Mouse (Mus musculus) cerebellum, adult 11 months (tissue): ENCODE results near the gene Pah.

ENCODE experiments used
- DNase-seq: peaks from one replicate; pipeline ENCODE4 v3.0.0; 2022

Gene Pah

DNA sequence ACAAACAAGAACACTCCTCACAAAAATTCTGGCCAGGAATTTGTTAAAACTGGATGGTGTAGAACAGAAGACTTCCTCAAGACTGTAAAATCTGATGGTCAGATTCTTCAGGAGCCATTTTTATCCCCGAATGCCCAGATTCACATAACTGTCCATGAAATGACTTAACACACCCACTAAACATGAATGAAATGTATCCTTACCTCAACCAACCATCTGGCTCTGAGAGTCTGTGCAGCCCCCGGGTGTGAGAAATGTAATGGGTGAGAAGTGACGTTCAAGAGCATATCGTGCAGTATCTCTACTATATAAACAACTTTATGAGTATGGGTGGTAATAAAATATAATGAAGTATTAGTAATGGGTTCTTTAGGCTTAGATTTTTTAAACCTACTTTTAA, 13.0 kb upstream of the Pah start:
- DNase-seq = no peak

DNA sequence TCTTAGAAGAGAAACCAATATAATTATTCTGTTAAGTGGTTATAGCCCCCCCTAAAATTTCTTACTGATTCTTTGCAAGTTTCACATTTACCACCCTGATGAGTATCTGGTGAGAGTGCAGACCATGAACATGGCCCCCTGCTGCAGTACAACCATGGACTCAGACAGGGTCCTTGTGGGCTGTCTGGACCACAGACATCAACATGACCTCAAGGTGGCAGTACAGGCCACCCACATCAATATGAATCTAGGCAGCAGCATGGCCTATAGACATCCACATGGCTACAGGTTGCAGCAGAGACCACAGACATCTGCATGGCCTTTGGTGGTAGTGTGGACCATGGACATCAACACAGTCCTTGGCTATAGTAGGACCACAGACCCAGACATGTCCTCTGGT, 8.5 kb upstream of the Pah start:
- DNase-seq = no peak

DNA sequence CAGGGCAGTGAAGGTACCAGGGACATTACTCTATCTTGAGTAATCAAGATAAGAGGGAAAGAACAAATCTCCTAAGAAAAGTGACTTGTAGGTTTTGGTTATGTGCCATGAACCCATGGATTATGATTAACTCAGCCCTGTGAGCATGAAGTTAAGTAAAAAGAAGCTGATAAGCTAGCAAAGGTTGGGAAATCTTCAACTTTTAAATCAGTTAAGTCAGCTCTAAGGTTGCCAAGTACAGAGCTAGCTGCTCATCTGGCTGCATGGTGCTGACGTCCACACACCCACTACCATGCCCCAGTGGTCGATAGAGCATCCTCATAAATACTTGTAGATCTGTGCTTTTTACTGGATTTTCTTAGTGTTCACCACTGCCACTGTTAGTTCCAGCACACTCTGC, 3.0 kb upstream of the Pah start:
- no peak for DNase-seq

DNA sequence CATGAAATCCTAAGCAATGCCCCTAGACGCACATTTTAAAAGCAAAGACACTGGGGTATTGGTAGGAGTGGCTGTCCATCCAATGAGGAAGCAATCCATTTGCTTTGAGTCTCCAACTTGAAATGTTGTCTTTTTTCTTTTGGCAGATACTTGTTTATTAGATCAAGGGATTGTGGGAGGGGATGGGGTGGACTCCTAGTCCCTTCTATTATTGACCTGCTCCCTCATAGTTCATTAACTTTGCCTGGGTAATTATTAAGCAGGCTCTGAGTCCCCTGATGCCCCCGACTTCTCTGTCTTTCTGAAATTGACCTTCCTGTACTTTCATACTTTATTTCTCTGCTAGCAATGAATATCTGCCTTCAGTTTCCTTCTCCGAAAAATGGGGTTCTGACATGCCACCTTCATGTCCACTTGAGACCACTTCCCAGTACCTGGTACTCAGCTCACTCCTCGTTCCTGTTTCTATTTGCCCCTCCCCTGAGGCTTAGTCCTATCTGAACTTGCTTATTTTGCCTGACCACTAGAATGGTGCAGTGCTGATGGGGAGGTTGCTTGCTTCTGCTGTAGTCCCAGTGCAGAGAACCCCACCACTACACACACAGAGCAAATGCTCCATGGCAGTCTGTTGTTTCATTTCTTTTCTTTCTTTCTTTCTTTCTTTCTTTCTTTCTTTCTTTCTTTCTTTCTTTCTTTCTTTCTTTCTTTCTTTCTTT, 1.0 kb upstream of the Pah start:
- DNase-seq = no peak

DNA sequence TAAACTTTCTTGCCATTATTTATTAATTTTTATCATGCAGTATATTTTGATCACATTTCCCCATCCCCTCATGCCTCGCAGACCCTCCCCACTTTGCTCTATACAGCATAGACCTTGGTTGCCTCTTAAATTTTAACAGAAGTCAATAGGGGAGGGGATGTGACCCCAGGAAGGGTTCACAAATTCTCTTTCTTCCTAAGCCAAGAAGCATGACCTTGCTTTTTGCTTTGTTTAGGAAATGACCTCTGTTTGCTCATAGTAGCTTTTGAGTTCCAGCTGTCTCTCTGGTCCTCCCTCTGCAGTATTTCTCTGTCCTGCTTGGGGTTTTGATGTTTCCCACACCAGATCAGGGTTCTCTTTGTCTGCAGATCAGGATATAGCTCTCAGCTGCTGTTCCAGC, 12.6 kb downstream of the Pah start:
- DNase-seq = no peak

DNA sequence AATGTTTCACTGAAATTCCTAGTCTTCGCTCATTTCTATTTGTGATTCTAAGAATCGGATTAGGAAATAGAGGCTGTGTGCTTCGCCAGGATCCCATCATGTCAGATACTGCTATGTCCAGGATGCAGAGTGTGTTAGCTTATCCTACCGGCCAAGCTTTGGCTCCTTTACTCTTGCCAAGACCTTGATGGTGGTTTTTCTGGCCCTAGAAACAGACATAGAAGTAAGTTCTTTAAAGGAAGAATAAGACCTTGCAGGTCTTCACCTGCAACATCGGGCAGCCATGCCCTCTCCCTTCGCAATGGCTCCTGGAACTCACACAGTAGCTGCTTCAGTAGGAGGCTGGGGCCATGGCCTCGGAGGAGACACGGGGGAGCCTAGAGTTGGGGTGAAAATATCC, 24.2 kb downstream of the Pah start:
- DNase-seq = no peak

DNA sequence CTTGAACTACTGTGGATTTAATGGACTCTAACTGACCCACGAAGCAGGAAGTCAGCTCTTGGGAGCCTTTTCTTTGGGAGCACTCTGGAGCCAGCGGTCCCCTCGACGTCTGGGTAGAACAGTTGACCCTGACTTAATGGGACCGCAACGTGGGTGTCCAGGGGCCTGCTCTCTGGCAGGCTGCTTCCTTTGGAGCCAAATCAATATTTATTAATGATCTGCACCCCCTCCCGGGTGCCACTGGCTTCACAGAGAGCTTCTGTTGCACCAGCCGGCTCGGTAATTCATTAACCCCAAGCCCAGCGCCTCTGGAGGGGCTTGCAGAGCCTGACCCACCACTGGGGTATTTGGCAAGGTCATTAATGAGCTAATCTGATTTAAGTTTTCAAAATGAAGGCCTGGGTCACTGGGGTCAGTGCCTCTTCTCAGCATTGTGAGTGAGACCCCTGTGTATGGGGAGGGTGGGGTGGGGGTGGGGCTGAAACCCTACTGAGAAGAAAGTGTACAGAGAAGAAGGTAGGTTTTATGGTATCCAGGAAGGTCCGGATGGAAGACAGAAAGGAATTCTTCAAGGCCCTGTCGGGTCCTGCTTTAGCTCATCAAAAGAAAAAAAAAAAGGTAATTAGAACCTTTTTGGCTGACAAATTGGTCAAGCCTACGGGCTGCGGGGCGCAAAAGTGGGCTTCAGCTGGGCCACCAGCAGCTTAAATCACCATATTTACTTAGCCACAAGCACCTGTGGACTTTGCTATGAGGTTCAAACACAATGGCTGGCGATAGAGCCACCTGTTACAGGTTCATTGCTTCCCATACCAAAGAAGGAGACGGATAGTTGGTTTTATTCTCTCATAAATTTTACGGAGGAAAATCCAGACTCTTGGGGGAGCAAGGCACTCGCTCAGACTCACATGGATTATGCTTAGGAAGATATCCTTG, 25.0 kb downstream of the Pah start:
- no peak for DNase-seq

DNA sequence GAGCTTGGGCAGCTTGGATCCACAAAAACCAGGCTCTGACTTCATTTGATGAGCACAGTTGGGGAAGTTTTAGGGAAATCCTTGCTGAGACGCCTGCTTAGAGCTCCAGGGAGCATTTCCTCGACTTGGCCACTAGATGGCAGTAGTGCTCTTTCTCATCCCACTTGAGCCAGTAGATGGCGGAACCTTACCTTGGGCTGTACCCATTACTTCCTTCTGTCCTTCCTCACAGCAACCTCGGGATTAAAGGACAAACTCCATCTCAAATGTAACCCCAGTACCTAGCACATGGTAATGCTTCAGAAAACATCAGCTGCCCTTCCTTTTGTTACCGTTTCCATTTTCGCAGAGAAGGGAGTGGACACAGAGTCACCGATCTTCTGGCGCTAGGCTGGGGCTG, 31.1 kb downstream of the Pah start:
- DNase-seq = peak; percentile 24

DNA sequence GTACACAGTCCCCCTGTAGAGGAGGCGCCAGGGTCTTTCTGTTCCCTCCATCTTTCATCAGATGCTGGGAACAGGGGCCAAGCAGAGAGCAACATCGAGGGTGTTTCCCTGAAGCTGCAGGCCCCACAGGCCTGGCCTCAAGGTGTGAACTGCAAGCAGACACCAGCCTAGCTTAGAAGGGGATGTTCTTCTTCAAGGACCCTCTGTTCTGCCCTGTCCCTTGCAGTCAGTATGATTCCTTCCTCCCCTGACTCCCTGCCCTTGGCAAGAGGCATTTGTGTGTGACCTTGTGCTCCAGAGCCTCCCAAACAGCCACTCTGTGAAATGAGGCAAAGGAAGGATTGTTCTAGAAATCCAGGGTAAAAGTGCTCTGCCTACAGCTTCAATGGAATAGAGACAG, 34.8 kb downstream of the Pah start:
- DNase-seq = no peak

DNA sequence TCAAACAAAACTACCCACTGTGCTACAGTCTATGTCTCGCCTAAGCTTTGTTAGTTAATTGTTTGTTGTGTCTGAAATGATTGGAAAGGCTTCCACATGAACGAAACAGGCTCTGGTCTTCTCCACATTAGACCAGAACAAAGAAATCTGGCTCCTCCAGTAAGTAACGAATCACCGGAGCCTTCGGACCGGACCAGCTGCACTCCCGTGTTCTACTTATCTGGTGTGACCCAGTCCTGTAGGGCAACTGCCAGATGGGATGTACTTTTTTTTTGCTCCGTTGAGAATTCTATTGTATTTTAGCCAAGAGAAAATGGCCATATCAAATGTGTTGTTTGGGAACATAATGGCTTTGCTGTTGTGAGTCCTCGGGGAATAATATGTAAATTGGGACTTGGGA, 42.2 kb downstream of the Pah start:
- DNase-seq = no peak

DNA sequence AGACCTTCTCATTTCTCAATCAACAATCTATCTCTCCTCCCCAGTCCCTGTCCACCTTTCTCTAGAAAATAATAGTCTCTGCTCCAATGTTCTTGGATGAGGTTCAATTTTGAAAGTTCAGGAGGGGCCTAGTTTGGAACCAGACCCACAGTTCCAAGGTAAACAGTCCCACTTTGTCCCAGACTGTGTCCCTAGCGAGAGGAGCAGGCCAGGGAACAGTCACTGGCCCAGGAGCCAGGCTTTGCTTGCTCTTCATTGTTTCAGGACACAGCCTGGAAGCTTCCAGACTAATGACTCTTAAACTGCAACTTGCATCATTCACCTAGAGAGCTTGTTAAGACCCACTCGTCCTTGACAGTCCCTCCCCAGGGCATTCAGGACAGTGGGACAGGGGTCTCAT, 44.1 kb downstream of the Pah start:
- no peak for DNase-seq

DNA sequence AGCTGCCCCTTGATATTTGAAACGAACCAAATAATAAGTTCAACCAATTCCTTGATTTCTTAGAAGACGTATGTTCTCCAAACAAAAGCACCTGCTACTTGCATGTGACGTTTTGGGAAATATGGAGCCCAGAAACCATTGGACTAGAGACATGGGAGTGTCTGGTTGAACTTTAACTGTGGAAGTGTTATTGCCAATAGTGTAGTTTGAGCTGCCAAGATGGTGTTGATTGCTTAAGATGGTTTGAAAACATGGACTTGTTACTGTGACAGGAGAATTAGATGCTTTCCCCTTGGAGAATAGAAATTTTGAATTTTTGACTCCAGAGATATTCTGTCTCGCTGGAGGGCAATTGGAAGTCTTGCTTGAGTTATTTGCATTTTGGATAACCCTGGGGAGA, 50.9 kb downstream of the Pah start:
- DNase-seq = no peak

DNA sequence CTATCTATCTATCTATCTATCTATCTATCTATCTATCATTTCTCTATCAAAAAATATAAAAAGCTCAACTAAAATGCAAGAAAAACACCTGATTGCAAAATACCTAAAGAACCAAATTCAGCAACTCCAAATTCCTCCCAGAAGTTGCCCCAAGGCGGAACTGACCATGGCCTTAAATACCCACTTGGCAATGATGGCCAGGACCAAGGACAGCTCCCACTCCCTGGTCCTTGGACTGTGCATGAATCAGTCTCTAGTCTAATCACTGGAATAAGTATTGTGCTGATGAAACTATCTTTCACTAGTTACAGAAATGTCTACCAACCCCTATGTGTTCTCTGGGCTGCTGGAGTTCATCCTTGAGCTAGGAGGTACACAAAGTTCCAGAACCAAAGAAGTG, 65.1 kb downstream of the Pah start:
- no peak for DNase-seq

DNA sequence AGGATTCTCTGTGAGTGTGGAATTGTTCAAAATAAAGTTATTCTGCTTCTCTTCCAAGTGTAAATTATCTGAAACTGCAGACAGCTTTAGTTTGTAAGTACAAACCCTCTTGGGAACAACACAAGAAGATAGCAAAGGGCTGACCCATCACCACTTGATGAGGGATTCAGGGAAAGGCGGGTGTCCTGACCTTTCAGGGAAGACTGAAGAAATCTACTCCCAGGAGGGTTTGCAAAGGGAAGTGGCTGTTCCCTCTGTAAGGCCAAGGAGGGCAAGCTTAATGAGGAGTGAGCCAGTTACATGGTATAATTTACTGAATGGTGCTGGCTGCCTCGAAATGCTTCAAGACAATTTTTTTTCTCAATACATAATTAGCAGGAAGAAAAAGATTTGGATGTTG, 72.3 kb downstream of the Pah start:
- DNase-seq = no peak

DNA sequence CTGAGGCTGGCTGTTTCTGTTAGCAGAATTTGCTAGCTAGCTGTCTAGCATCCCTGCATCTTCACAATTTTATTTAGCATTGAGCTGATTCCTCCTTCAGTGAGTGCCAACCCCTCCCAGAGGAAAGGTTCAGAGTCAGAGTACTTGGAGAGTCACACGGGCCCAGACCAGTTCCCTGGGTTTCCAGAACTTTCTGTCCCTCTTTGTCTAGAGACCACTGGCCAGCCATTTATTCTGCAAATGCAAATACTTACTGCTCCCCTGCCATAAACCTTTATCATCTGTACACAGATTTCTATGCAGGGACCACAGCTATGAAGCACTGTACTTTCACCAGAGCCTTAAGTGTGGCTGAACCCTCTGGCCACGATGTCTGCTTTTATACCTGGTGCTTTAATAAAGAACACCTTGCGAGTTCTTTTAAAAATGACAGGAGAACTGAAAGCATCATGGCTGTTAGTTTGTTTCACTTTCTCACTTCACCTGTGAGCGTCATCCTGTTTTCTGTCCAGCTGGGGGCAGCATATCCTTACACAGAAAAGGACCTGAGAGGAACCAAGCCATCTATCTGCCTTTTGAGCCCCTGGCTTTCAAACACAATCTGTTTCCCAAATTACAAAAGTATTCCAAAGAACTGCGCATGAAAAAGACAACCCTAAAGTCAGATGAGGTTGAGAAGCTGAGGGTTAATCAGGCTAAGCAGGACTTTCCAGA, 74.9 kb downstream of the Pah start:
- peak; percentile 3 for DNase-seq

DNA sequence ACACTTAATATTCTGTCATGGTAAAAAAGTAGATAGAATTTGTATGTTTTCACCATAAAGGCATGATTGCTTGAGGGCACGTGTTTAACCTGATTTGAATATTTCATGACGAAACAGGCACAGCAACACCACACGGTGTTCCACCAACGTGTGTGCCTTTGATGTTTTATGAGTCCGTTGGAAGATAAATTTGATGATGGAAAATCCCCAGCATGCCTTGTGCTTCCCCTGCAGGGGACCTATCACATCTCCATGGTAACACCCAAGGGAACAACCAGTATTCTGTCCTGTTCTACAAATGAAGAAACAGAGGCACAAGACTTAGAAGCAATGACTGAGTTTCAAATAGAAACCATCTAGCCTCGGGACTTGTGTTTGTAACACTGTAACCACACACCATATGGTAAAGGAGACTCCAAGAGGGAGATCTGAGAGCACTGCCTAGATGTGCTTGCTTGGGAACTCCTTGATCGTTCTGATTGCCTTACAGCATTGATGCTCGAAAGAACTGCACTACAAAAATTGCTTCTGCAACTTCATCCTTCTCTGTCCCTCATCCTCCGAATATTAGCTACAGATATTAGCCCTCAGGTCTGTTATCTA, 75.6 kb downstream of the Pah start:
- DNase-seq = no peak

DNA sequence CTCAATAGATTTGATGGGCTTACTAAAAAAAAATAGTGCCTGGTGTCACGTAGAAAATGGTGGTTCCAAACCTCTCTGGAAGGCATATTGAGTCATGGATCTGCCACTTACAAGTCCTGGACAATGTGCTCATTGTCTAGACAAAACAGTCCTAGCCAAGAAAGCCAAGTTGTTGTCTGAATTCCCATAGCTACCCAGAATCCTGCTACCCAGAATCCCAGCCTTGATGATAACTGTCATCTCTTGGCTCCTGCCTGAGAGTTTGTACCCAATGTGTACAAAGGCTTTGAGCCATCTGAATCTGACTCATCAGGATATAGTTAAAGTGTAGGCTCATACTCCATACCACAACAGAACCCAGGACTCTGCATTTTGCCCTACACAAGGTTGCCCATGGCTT, 80.6 kb downstream of the Pah start:
- DNase-seq = no peak

DNA sequence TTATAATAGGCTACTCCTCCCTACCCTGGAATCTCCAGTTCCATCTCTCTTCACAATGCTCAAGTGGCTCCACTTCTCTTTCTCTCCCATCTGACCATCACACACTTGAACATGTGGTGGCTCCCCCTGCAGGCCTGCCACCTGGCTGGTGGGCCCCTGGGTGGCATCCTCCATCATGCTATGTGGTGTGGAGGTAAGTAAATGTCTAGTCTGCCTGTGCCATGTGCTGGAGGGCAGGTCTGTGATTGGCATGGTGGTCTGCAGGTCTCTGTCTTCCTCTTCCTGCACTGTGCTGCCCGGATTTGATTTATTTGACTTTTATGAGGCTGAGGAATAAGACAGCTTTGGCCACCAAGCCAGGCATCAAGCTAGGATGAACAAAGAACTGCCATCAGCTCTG, 103.6 kb downstream of the Pah start:
- no peak for DNase-seq
